Mouse (Mus musculus) kidney, adult 2 months (tissue): ENCODE measurements around the gene Ap2m1.

Experiments used
- CTCF ChIP-seq: fragments of 200-500 bp; conservative IDR thresholded peaks from 2 replicates; pipeline ENCODE4 v1.5.1; 2011; ENCODE audit warnings: low read depth, mild to moderate bottlenecking, control low read depth, low read length, moderate library complexity, mixed read lengths; ENCODE audit not compliant: insufficient read depth, insufficient read length
- POLR2A ChIP-seq: fragments of 200-500 bp; IDR thresholded peaks from one replicate; pipeline ENCODE4 v1.6.1; 2011; ENCODE audit warnings: low read depth, low read length, control low read depth

DNA sequence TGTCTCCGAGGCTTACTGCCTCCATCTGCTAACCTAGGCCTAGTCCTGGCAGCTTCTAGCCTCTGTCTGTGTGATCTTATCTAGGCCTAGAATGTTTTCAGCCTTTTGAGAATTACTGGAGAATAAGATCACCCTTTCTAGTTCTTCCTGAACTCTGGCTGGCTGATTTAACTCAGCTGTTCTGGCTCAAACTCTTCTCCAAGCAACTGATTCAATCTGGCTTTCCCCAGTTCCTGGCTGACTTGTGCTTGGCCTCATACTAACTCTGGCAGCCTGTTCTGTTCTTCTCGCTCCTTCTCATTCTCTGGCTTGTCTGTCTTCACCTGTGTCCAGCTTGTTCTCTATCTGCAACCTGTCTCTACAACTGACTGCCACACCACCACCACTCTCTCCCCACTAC is 44.0 kb upstream of the Ap2m1 start:
- TF ChIP-seq POLR2A: no peak
- TF ChIP-seq CTCF: no peak
